Mouse (Mus musculus) midbrain, embryonic 13.5 days (tissue): ENCODE data around the gene Gm20517. TPM values are rescaled to one million over a fixed set of nuclear protein-coding genes. Genes with fewer than 3 reads are reported as not detected.
"Not testable (repeated sequence)": the region's sequence is repeated elsewhere in the genome, so short reads cannot be mapped to it uniquely, and the experiment has no call there.

Experiments used
- ATAC-seq: fragments of 200-750 bp; cut with Nextera tagmentation; 2 replicates; pipeline ENCODE4 v1.8.0; 2017; ENCODE audit warnings: mild to moderate bottlenecking, moderate TSS enrichment, moderate library complexity
- H3K27ac ChIP-seq: fragments of 300-500 bp; sonication (generic); 2 replicates; pipeline ENCODE4 v1.5.1; 2015; ENCODE audit warnings: inconsistent platforms, mild to moderate bottlenecking, moderate library complexity
- H3K27me3 ChIP-seq: fragments of 300-500 bp; sonication (generic); 2 replicates; pipeline ENCODE4 v1.6.1; 2015; ENCODE audit warnings: mild to moderate bottlenecking, inconsistent platforms
- H3K36me3 ChIP-seq: fragments of 300-500 bp; sonication (generic); 2 replicates; pipeline ENCODE4 v1.6.1; 2015; ENCODE audit warnings: mild to moderate bottlenecking, inconsistent platforms
- H3K4me1 ChIP-seq: fragments of 300-500 bp; sonication (generic); replicated peaks from 2 replicates; pipeline ENCODE4 v1.6.1; 2015; ENCODE audit warnings: inconsistent platforms
- H3K4me2 ChIP-seq: fragments of 300-500 bp; sonication (generic); replicated peaks from 2 replicates; pipeline ENCODE4 v1.6.1; 2015; ENCODE audit warnings: moderate library complexity, mild to moderate bottlenecking, inconsistent platforms
- H3K4me3 ChIP-seq: fragments of 300-500 bp; sonication (generic); replicated peaks from 2 replicates; pipeline ENCODE4 v1.5.1; 2015; ENCODE audit warnings: mild to moderate bottlenecking, inconsistent platforms
- H3K9ac ChIP-seq: fragments of 300-500 bp; sonication (generic); replicated peaks from 2 replicates; pipeline ENCODE4 v1.6.1; 2015; ENCODE audit warnings: mild to moderate bottlenecking, inconsistent platforms
- H3K9me3 ChIP-seq: fragments of 300-500 bp; sonication (generic); 2 replicates; pipeline ENCODE4 v1.6.1; 2016; ENCODE audit warnings: mild to moderate bottlenecking, inconsistent platforms
- WGBS: fragments of 180-500 bp; shearing (Covaris S2); methylation state at CpG from one replicate; pipeline ENCODE4 v1.1.7; 2015; 5-methylcytosine and 5-hydroxymethylcytosine counted together
- polyA plus RNA-seq: library from polyadenylated mRNA; unstranded; fragments of >200 nt; fragmentation: Nextera tagmentation; extraction: Ambion mirVana; gene quantifications from 2 replicates; pipeline ENCODE4 v1.2.1, GENCODE M21; 2015

Gene Gm20517
- polyA plus RNA-seq, 1 experiment from 2014 or later = 2.4 TPM

- Histone ChIP-seq H3K9ac (no peak overlapping the region), H3K9me3 (no peaks in the 10 kb centered on the region), H3K27me3 (no peaks in the 10 kb centered on the region), H3K4me3 (no peak overlapping the region), H3K4me1 (peaks cover 51% of the 10 kb centered on the region), H3K4me2 (peak overlapping the region; percentile 96; the same call in 1 of the 2 replicates), H3K27ac (peak overlapping the region; percentile 51; the same call in 1 of the 2 replicates), H3K36me3 (peaks cover 46% of the 10 kb centered on the region)
- ATAC-seq = peak; percentile 13; the same call in 1 of the 2 replicates
- WGBS = 21% methylated on average over 10 of the region's 10 CpGs
These were observed 13.4 kb upstream of the Gm20517 start for GRCm38 (mm10) chr17:47597838-47598579.

- not testable (repeated sequence) for H3K4me3 ChIP-seq, H3K9me3 ChIP-seq, H3K9ac ChIP-seq, H3K27me3 ChIP-seq, H3K4me2 ChIP-seq
- Histone ChIP-seq H3K36me3 (peaks cover 49% of the 10 kb centered on the region), H3K4me1 (peaks cover 49% of the 10 kb centered on the region), H3K27ac (peak overlapping the region; percentile 51; the same call in 1 of the 2 replicates)
- ATAC-seq = 0 out of 2 replicates have a peak, but pooled peaks have one; percentile 5
- WGBS = 84% methylated on average over 10 of the region's 10 CpGs
These were observed 12.6 kb upstream of the Gm20517 start for GRCm38 (mm10) chr17:47598580-47599304.

GRCm38 (mm10) chr17:47599511-47600297 is 11.7 kb upstream of the Gm20517 start:
- no peak overlapping the region for H3K27ac ChIP-seq
- H3K4me3 ChIP-seq = no peak overlapping the region
- peaks cover 59% of the 10 kb centered on the region for H3K36me3 ChIP-seq

GRCm38 (mm10) chr17:47600601-47601388 is 10.6 kb upstream of the Gm20517 start:
- Histone ChIP-seq H3K36me3 (peaks cover 69% of the 10 kb centered on the region), H3K4me1 (peaks cover 28% of the 10 kb centered on the region), H3K27ac (no peak overlapping the region), H3K9ac (no peak overlapping the region), H3K9me3 (no peaks in the 10 kb centered on the region), H3K27me3 (no peaks in the 10 kb centered on the region), H3K4me3 (no peak overlapping the region), H3K4me2 (no peak overlapping the region)
- ATAC-seq = no peak
- WGBS = 90% methylated on average over 13 of the region's 13 CpGs

More at GRCm38 (mm10) chr17:47599511-47600297, 11.7 kb upstream of the Gm20517 start:
- no peak for ATAC-seq
- no peak overlapping the region for H3K9ac ChIP-seq
- H3K27me3 ChIP-seq = no peaks in the 10 kb centered on the region
- H3K9me3 ChIP-seq = no peaks in the 10 kb centered on the region
- H3K4me1 ChIP-seq = peaks cover 39% of the 10 kb centered on the region
- WGBS = 82% methylated on average over 11 of the region's 11 CpGs
- H3K4me2 ChIP-seq = no peak overlapping the region

GRCm38 (mm10) chr17:47601389-47601755 is 10.0 kb upstream of the Gm20517 start:
- Histone ChIP-seq H3K4me3 (no peak overlapping the region), H3K4me1 (peaks cover 23% of the 10 kb centered on the region), H3K9me3 (no peaks in the 10 kb centered on the region), H3K4me2 (no peak overlapping the region), H3K27me3 (no peaks in the 10 kb centered on the region), H3K27ac (no peak overlapping the region), H3K36me3 (peaks cover 75% of the 10 kb centered on the region), H3K9ac (no peak overlapping the region)
- no peak for ATAC-seq
- 93% methylated on average over 10 of the region's 10 CpGs for WGBS

- no peak for ATAC-seq
- Histone ChIP-seq H3K4me2 (no peak overlapping the region), H3K36me3 (peaks cover 83% of the 10 kb centered on the region), H3K27me3 (no peaks in the 10 kb centered on the region), H3K4me1 (peaks cover 13% of the 10 kb centered on the region), H3K9ac (no peak overlapping the region), H3K9me3 (no peaks in the 10 kb centered on the region), H3K4me3 (no peak overlapping the region), H3K27ac (no peak overlapping the region)
- WGBS = 95% methylated on average over 11 of the region's 11 CpGs
These were observed 9.1 kb upstream of the Gm20517 start for GRCm38 (mm10) chr17:47602289-47602688.

- peaks cover 72% of the 10 kb centered on the region for H3K36me3 ChIP-seq
These were observed 5.2 kb upstream of the Gm20517 start for GRCm38 (mm10) chr17:47606220-47606619.

GRCm38 (mm10) chr17:47609182-47609581 is 2.2 kb upstream of the Gm20517 start:
- H3K27ac ChIP-seq = no peak overlapping the region
- no peak for ATAC-seq
- H3K4me1 ChIP-seq = peaks cover 26% of the 10 kb centered on the region
- H3K9me3 ChIP-seq = no peaks in the 10 kb centered on the region
- no peak overlapping the region for H3K9ac ChIP-seq
- no peaks in the 10 kb centered on the region for H3K27me3 ChIP-seq
- H3K4me3 ChIP-seq = no peak overlapping the region
- 0 out of 2 replicates have a peak overlapping the region, but pooled peaks have one; percentile 68 for H3K4me2 ChIP-seq
- 95% methylated on average over 4 of the region's 4 CpGs for WGBS
- peaks cover 53% of the 10 kb centered on the region for H3K36me3 ChIP-seq

More at GRCm38 (mm10) chr17:47606220-47606619, 5.2 kb upstream of the Gm20517 start:
- Histone ChIP-seq H3K9me3 (no peaks in the 10 kb centered on the region), H3K27ac (no peak overlapping the region), H3K4me1 (peaks cover 14% of the 10 kb centered on the region), H3K9ac (no peak overlapping the region), H3K27me3 (no peaks in the 10 kb centered on the region), H3K4me2 (no peak overlapping the region), H3K4me3 (no peak overlapping the region)
- no peak for ATAC-seq
- WGBS = 72% methylated on average over 5 of the region's 5 CpGs

- no peaks in the 10 kb centered on the region for H3K27me3 ChIP-seq
- H3K27ac ChIP-seq = no peak overlapping the region; the same call in 1 of the 2 replicates
- H3K36me3 ChIP-seq = peaks cover 46% of the 10 kb centered on the region
- H3K4me3 ChIP-seq = peak overlapping the region; percentile 54
- peak overlapping the region; percentile 71 for H3K9ac ChIP-seq
- H3K9me3 ChIP-seq = no peaks in the 10 kb centered on the region
- no peak for ATAC-seq
- under 1% methylated on average over 13 of the region's 13 CpGs for WGBS
- H3K4me1 ChIP-seq = peaks cover 26% of the 10 kb centered on the region
- peak overlapping the region; percentile 68 for H3K4me2 ChIP-seq
These were observed 233 bp downstream of the Gm20517 start for GRCm38 (mm10) chr17:47611661-47611982.

GRCm38 (mm10) chr17:47614018-47614417 is 2.6 kb downstream of the Gm20517 start:
- H3K4me2 ChIP-seq = no peak overlapping the region
- no peak overlapping the region for H3K9ac ChIP-seq
- no peaks in the 10 kb centered on the region for H3K27me3 ChIP-seq
- H3K9me3 ChIP-seq = no peaks in the 10 kb centered on the region
- WGBS = 82% methylated on average over 1 of the region's 1 CpGs
- no peak overlapping the region for H3K27ac ChIP-seq
- H3K36me3 ChIP-seq = peaks cover 44% of the 10 kb centered on the region
- H3K4me1 ChIP-seq = peaks cover 26% of the 10 kb centered on the region
- no peak overlapping the region for H3K4me3 ChIP-seq
- ATAC-seq = no peak

- Histone ChIP-seq H3K27me3 (no peaks in the 10 kb centered on the region), H3K4me3 (no peak overlapping the region), H3K9ac (no peak overlapping the region), H3K27ac (no peak overlapping the region), H3K4me2 (no peak overlapping the region), H3K9me3 (no peaks in the 10 kb centered on the region), H3K4me1 (peaks cover 13% of the 10 kb centered on the region), H3K36me3 (peaks cover 60% of the 10 kb centered on the region)
- no peak for ATAC-seq
- 97% methylated on average over 8 of the region's 8 CpGs for WGBS
These were observed 4.7 kb downstream of the Gm20517 start for GRCm38 (mm10) chr17:47616119-47616518.
